Comparison of ENCODE assay signal across 8 mouse cellular contexts in the genomic region with DNA sequence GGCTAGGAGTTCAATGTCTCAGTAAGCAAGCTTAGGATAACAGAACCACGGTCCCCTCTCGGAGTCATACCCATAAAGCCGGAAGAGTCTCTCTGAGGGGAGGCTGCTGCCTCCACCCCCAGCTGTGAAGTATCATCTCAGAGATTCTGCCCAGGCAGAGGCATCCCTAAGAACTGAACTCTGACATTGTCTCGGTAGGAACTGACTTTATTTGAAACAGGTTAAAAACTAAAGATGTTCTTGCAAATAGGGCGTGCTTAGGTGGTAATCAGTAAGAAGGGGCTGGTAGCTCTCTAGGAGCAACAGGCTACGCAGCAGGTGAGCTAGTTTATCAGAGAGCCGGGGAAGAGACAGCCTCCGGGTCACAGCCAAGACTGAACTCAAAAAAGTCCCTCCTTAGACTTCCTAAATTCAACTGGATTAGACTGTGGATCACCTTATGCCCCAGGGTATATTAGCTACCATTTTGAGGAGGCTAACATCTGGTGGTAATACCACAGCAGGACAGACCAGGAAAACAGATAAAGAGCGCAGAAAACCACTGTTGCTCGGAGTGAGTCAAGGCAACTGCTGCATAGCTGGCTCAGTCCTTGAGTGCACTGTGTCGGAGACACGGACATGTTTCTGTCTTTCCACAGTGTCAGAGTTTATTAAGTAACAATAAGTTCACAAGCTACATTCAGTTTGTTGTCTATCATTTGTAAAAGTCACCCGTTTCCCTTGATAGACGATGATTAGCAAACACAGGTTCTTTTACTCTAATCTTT. TPM values are rescaled to one million over a fixed set of nuclear protein-coding genes. Genes with fewer than 3 reads are reported as not detected.
DNase-seq lines count a peak whose midpoint lies in the region; ATAC-seq and TF ChIP-seq lines count a peak whose summit lies in the region.

No protein-coding gene starts in this region.

- peaks cover 25% of the 10 kb centered on the region for H3K4me1 ChIP-seq in forebrain, embryonic 10.5 days
- H3K4me1 ChIP-seq in limb, embryonic 12.5 days (replicated peaks) = peaks cover 9% of the 10 kb centered on the region
- peaks cover 20% of the 10 kb centered on the region for H3K4me1 ChIP-seq in neural tube, embryonic 15.5 days

- H3K4me3 ChIP-seq in left cerebral cortex, adult 2 months = peak overlapping the region; percentile 33
- peak overlapping the region; percentile 47 for H3K4me3 ChIP-seq in forebrain, embryonic 10.5 days
- H3K4me3 ChIP-seq in limb, embryonic 12.5 days (replicated peaks) = peak overlapping the region; percentile 35
- peak overlapping the region; percentile 33 for H3K4me3 ChIP-seq in neural tube, embryonic 15.5 days (replicated peaks)

- ATAC-seq in limb, embryonic 12.5 days (ENCODE audit: insufficient number of reproducible peaks, insufficient read depth, low FRiP score, low TSS enrichment, low read depth) = no peak
- no peak for ATAC-seq in neural tube, embryonic 15.5 days (ENCODE audit: low FRiP score)

- H3K27ac ChIP-seq in left cerebral cortex, adult 2 months = no peak overlapping the region
- peak overlapping the region; percentile 72; the same call in 1 of the 2 replicates for H3K27ac ChIP-seq in forebrain, embryonic 10.5 days
- H3K27ac ChIP-seq in limb, embryonic 12.5 days = no peak overlapping the region
- no peak overlapping the region for H3K27ac ChIP-seq in neural tube, embryonic 15.5 days (replicated peaks)

- peak overlapping the region; percentile 61 for H3K4me2 ChIP-seq in limb, embryonic 12.5 days
- peak overlapping the region; percentile 60 for H3K4me2 ChIP-seq in neural tube, embryonic 15.5 days

- TF ChIP-seq CTCF in left cerebral cortex, adult 2 months (IDR thresholded peaks at IDR 0.05) = no peak

- H3K9me3 ChIP-seq in forebrain, embryonic 10.5 days = no peaks in the 10 kb centered on the region
- no peaks in the 10 kb centered on the region for H3K9me3 ChIP-seq in limb, embryonic 12.5 days
- no peaks in the 10 kb centered on the region for H3K9me3 ChIP-seq in neural tube, embryonic 15.5 days (replicated peaks)

- peaks cover 2% of the 10 kb centered on the region; the same call in 1 of the 2 replicates for H3K27me3 ChIP-seq in forebrain, embryonic 10.5 days (ENCODE audit: poor library complexity, severe bottlenecking)
- peaks cover 10% of the 10 kb centered on the region for H3K27me3 ChIP-seq in limb, embryonic 12.5 days
- H3K27me3 ChIP-seq in neural tube, embryonic 15.5 days (replicated peaks) = no peaks in the 10 kb centered on the region

- H3K36me3 ChIP-seq in forebrain, embryonic 10.5 days (replicated peaks) = peaks cover 1% of the 10 kb centered on the region; the same call in 1 of the 2 replicates
- peaks cover 1% of the 10 kb centered on the region; the same call in 1 of the 2 replicates for H3K36me3 ChIP-seq in limb, embryonic 12.5 days
- H3K36me3 ChIP-seq in neural tube, embryonic 15.5 days = no peaks in the 10 kb centered on the region

- DNase-seq in left cerebral cortex, adult 2 months (ENCODE audit: extremely low spot score in 1 of 2, low spot score in 2 of 2) = no peak
- DNase-seq in left cerebral cortex, adult 11 months (ENCODE audit: low spot score) = no peak
- no peak for DNase-seq in forebrain, embryonic 10.5 days (ENCODE audit: extremely low spot score, low spot score)
- DNase-seq in gastrocnemius, postnatal 14 days = no peak
- DNase-seq in spleen, adult 12 weeks (ENCODE audit: low spot score) = no peak
- no peak for DNase-seq in ovary, postnatal 36 days (ENCODE audit: low spot score)

- 47% methylated on average over 14 of the region's 14 CpGs for WGBS in forebrain, embryonic 10.5 days
- 49% methylated on average over 14 of the region's 14 CpGs for WGBS in limb, embryonic 12.5 days
- 55% methylated on average over 14 of the region's 14 CpGs for WGBS in neural tube, embryonic 15.5 days

- no peak overlapping the region for H3K9ac ChIP-seq in limb, embryonic 12.5 days (replicated peaks)
- H3K9ac ChIP-seq in neural tube, embryonic 15.5 days (replicated peaks) = 0 out of 2 replicates have a peak overlapping the region, but pooled peaks have one; percentile 23

- intact Hi-C loops in left cerebral cortex, adult 2 months (cut with DNase I) = no loop called here
- intact Hi-C loops in gastrocnemius, postnatal 14 days (cut with DNase I; ENCODE audit: low total_unique reads) = no loop called here

RNA-seq across cellular contexts. Expression of gene Snapc1, which starts 10.7 kb away (rescaled TPM):
- total RNA-seq in left cerebral cortex, adult 2 months (2021) = 10 to 100 TPM; 45.4 to 51.6 TPM
- 23.3 and 23.9 TPM in 2 replicates for polyA plus RNA-seq in forebrain, embryonic 10.5 days (2016; fragmentation: Nextera tagmentation; extraction: Ambion mirVana)
- 23.0 and 26.5 TPM in 2 replicates for polyA plus RNA-seq in limb, embryonic 12.5 days (2016; fragmentation: Nextera tagmentation; extraction: Ambion mirVana)
- polyA plus RNA-seq in neural tube, embryonic 15.5 days (2015; fragmentation: Nextera tagmentation; extraction: Ambion mirVana) = 33.5 and 35.1 TPM in 2 replicates
- 1 to 10 TPM; 3.6 to 5.0 TPM for total RNA-seq in gastrocnemius, postnatal 14 days (2021)

RNA-seq across cellular contexts. Expression of gene Gm49321, which starts 16.1 kb away (rescaled TPM):
- 10 to 100 TPM; 11.8 to 15.7 TPM for total RNA-seq in left cerebral cortex, adult 2 months (2021)
- 14.0 and 16.6 TPM in 2 replicates for polyA plus RNA-seq in forebrain, embryonic 10.5 days (2016; fragmentation: Nextera tagmentation; extraction: Ambion mirVana)
- polyA plus RNA-seq in limb, embryonic 12.5 days (2016; fragmentation: Nextera tagmentation; extraction: Ambion mirVana) = 13.7 and 15.3 TPM in 2 replicates
- 22.6 and 23.1 TPM in 2 replicates for polyA plus RNA-seq in neural tube, embryonic 15.5 days (2015; fragmentation: Nextera tagmentation; extraction: Ambion mirVana)
- 1 to 10 TPM; 1.3 to 2.5 TPM for total RNA-seq in gastrocnemius, postnatal 14 days (2021)

RNA-seq across cellular contexts. Expression of gene Syt16, which starts 43.9 kb away (rescaled TPM):
- total RNA-seq in left cerebral cortex, adult 2 months (2021) = 10 to 100 TPM; 78.1 to 82.7 TPM
- polyA plus RNA-seq in forebrain, embryonic 10.5 days (2016; fragmentation: Nextera tagmentation; extraction: Ambion mirVana) = 1.5 and 1.8 TPM in 2 replicates
- 5.0 and 5.7 TPM in 2 replicates for polyA plus RNA-seq in limb, embryonic 12.5 days (2016; fragmentation: Nextera tagmentation; extraction: Ambion mirVana)
- polyA plus RNA-seq in neural tube, embryonic 15.5 days (2015; fragmentation: Nextera tagmentation; extraction: Ambion mirVana) = 66.3 and 78.5 TPM in 2 replicates
- not detected for total RNA-seq in gastrocnemius, postnatal 14 days (2021)

RNA-seq across cellular contexts. Expression of gene Hif1a, which starts 52.4 kb away (rescaled TPM):
- total RNA-seq in left cerebral cortex, adult 2 months (2021) = 10 to 100 TPM; 51.7 to 53.3 TPM
- polyA plus RNA-seq in forebrain, embryonic 10.5 days (2016; fragmentation: Nextera tagmentation; extraction: Ambion mirVana) = 80.7 and 86.3 TPM in 2 replicates
- polyA plus RNA-seq in limb, embryonic 12.5 days (2016; fragmentation: Nextera tagmentation; extraction: Ambion mirVana) = 116 and 117 TPM in 2 replicates
- polyA plus RNA-seq in neural tube, embryonic 15.5 days (2015; fragmentation: Nextera tagmentation; extraction: Ambion mirVana) = 74.0 and 74.1 TPM in 2 replicates
- 10 to 100 TPM; 20.9 to 21.3 TPM for total RNA-seq in gastrocnemius, postnatal 14 days (2021)

Comparison
In these comparisons a context has a peak if more than half of its experiments do, and no peak if none do; other contexts are left out.
1. RNA of gene Syt16, which starts 43.9 kb away (polyA plus RNA-seq): 66.3 to 78.5 TPM in neural tube, embryonic 15.5 days; 5.0 to 5.7 TPM in limb, embryonic 12.5 days and 1.5 to 1.8 TPM in forebrain, embryonic 10.5 days; every median in the first group is over 10 times any median in the second.
2. Peak in every context shown above with its lines, with median percentiles within 50 percentile points of each other: H3K4me3 ChIP-seq.